Mouse (Mus musculus) forebrain, embryonic 12.5 days (tissue): ENCODE measurements around the gene Dtx3. TPM values are rescaled to one million over a fixed set of nuclear protein-coding genes. Genes with fewer than 3 reads are reported as not detected.

Experiments used
- ATAC-seq: fragments of 200-750 bp; cut with Nextera tagmentation; 2 replicates; pipeline ENCODE4 v1.8.0; 2017; ENCODE audit warnings: moderate TSS enrichment; ENCODE audit not compliant: low FRiP score
- H3K27ac ChIP-seq: fragments of 300-500 bp; sonication (generic); 2 replicates; pipeline ENCODE4 v1.5.1; 2016; ENCODE audit warnings: mild to moderate bottlenecking
- H3K27me3 ChIP-seq: fragments of 300-500 bp; sonication (generic); 2 replicates; pipeline ENCODE4 v1.6.1; 2016; ENCODE audit warnings: mild to moderate bottlenecking
- H3K36me3 ChIP-seq: fragments of 300-500 bp; sonication (generic); replicated peaks from 2 replicates; pipeline ENCODE4 v1.6.1; 2016; ENCODE audit warnings: mild to moderate bottlenecking
- H3K4me1 ChIP-seq: fragments of 300-500 bp; sonication (generic); 2 replicates; pipeline ENCODE4 v1.6.1; 2016
- H3K4me2 ChIP-seq: fragments of 300-500 bp; sonication (generic); 2 replicates; pipeline ENCODE4 v1.6.1; 2016; ENCODE audit warnings: mild to moderate bottlenecking, moderate library complexity
- H3K4me3 ChIP-seq: fragments of 300-500 bp; sonication (generic); replicated peaks from 2 replicates; pipeline ENCODE4 v1.5.1; 2016; ENCODE audit warnings: mild to moderate bottlenecking
- H3K9ac ChIP-seq: fragments of 300-500 bp; sonication (generic); 2 replicates; pipeline ENCODE4 v1.6.1; 2016; ENCODE audit warnings: mild to moderate bottlenecking
- H3K9me3 ChIP-seq: fragments of 300-500 bp; sonication (generic); 2 replicates; pipeline ENCODE4 v1.6.1; 2016
- WGBS: fragments of 180-500 bp; shearing (Covaris S2); methylation state at CpG from one replicate; pipeline ENCODE4 v1.1.7; 2016; 5-methylcytosine and 5-hydroxymethylcytosine counted together
- polyA plus RNA-seq: library from polyadenylated mRNA; unstranded; fragments of >200 nt; fragmentation: Nextera tagmentation; extraction: Ambion mirVana; gene quantifications from 2 replicates; pipeline ENCODE4 v1.2.1, GENCODE M21; 2016

The Dtx3 gene
- polyA plus RNA-seq, 1 experiment from 2014 or later = 172 TPM

DNA sequence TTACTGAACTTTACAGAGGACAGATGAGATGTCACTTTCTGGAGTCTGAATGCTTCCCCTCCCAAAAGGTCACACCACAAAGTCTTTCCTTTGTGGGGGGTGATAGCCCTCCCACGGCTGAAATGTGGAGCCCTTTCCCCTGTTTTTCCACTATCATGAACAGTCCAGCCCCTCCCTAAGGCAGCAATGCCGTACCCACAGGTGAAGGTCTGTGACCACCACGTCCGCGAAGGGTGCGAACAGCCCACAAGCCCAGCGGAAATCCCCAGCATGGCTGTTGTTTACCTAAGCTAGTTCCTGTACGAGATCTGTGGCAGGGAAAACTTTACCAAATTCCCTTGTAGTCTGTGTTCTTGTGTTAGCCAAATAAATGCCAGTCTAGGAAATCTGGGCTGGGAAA, 54.0 kb downstream of the Dtx3 start:
- Histone ChIP-seq H3K4me2 (no peak overlapping the region), H3K27me3 (no peaks in the 10 kb centered on the region), H3K9ac (no peak overlapping the region), H3K36me3 (no peaks in the 10 kb centered on the region), H3K4me1 (no peaks in the 10 kb centered on the region), H3K9me3 (no peaks in the 10 kb centered on the region), H3K4me3 (no peak overlapping the region), H3K27ac (no peak overlapping the region)
- no peak for ATAC-seq
- 86% methylated on average over 8 of the region's 8 CpGs for WGBS

DNA sequence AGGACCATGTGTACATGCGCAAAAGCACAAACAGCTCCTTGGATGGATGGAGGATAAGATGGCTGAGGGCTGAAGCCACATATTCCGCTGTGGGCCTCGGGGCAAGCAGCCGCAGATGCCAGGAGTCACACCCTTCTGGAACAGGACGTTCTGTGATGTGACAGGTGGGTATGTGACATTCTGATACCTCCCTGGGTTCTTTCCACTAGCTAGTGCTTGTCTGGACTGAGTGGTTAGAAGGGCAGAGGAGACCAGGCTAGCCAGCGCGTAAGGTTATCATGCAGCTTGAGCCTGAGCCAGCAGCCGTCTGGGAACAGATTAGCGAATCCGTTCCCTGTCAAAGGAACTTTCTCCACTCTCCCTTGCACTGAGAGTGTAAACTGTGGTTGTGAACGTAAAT, 54.6 kb downstream of the Dtx3 start:
- Histone ChIP-seq H3K9me3 (no peaks in the 10 kb centered on the region), H3K4me2 (no peak overlapping the region), H3K4me1 (no peaks in the 10 kb centered on the region), H3K27me3 (no peaks in the 10 kb centered on the region), H3K27ac (no peak overlapping the region), H3K36me3 (no peaks in the 10 kb centered on the region), H3K4me3 (no peak overlapping the region), H3K9ac (no peak overlapping the region)
- WGBS = 87% methylated on average over 11 of the region's 11 CpGs
- ATAC-seq = no peak

Other genes with a start within 250 kb of the Dtx3 start
- 49.2 and 49.5 TPM in 2 replicates for gene Ctdsp2, start 217.0 kb downstream of the Dtx3 start, polyA plus RNA-seq
- gene Avil, start 195.0 kb downstream of the Dtx3 start, polyA plus RNA-seq = 0.21 TPM in 1 of 2 replicates, not detected in the other
- gene Tsfm, start 164.9 kb downstream of the Dtx3 start, polyA plus RNA-seq = 82.7 and 82.8 TPM in 2 replicates
- 31.4 and 35.5 TPM in 2 replicates for gene Mettl1, start 154.3 kb downstream of the Dtx3 start, polyA plus RNA-seq
- gene Eef1akmt3, start 154.2 kb downstream of the Dtx3 start, polyA plus RNA-seq = 0.14 and 0.20 TPM in 2 replicates
- 0.10 and 0.28 TPM in 2 replicates for gene Cyp27b1, start 147.5 kb downstream of the Dtx3 start, polyA plus RNA-seq
- 3.9 and 4.2 TPM in 2 replicates for gene March9, start 135.5 kb downstream of the Dtx3 start, polyA plus RNA-seq
- 2,431 and 2,450 TPM in 2 replicates for gene Cdk4, start 132.2 kb downstream of the Dtx3 start, polyA plus RNA-seq
- gene Tspan31, start 125.5 kb downstream of the Dtx3 start, polyA plus RNA-seq = 139 and 158 TPM in 2 replicates
- 0.73 and 1.1 TPM in 2 replicates for gene Agap2, start 120.4 kb downstream of the Dtx3 start, polyA plus RNA-seq
- gene Os9, start 74.6 kb downstream of the Dtx3 start, polyA plus RNA-seq = 86.1 and 90.2 TPM in 2 replicates
- gene B4galnt1, start 30.5 kb downstream of the Dtx3 start, polyA plus RNA-seq = 13.3 and 14.7 TPM in 2 replicates
- gene Slc26a10, start 15.1 kb downstream of the Dtx3 start, polyA plus RNA-seq = 0.86 and 2.2 TPM in 2 replicates
- 32.3 and 36.4 TPM in 2 replicates for gene Arhgef25, start 5.6 kb downstream of the Dtx3 start, polyA plus RNA-seq
- 19.4 and 20.2 TPM in 2 replicates for gene Pip4k2c, start 15.9 kb upstream of the Dtx3 start, polyA plus RNA-seq
- 44.1 and 53.1 TPM in 2 replicates for gene Kif5a, start 67.6 kb upstream of the Dtx3 start, polyA plus RNA-seq
- gene Dctn2, start 70.6 kb upstream of the Dtx3 start, polyA plus RNA-seq = 226 and 229 TPM in 2 replicates
- 18.4 and 21.2 TPM in 2 replicates for gene Mbd6, start 93.3 kb upstream of the Dtx3 start, polyA plus RNA-seq
- 177 and 183 TPM in 2 replicates for gene Mars, start 116.1 kb upstream of the Dtx3 start, polyA plus RNA-seq
- gene Arhgap9, start 126.2 kb upstream of the Dtx3 start, polyA plus RNA-seq = 0.64 and 1.3 TPM in 2 replicates
- gene Gli1, start 146.2 kb upstream of the Dtx3 start, polyA plus RNA-seq = 3.2 and 3.6 TPM in 2 replicates
- 0.06 TPM in 1 of 2 replicates, not detected in the other for gene Inhbe, start 158.7 kb upstream of the Dtx3 start, polyA plus RNA-seq
- gene Inhbc, start 174.7 kb upstream of the Dtx3 start, polyA plus RNA-seq = not detected in 2 replicates
- 37.5 and 40.3 TPM in 2 replicates for gene R3hdm2, start 184.6 kb upstream of the Dtx3 start, polyA plus RNA-seq